In genomic region chr2:58906814-58907516, GRCm38 (mm10) we compare ENCODE assay signal across 9 mouse cellular contexts. TPM values are rescaled to one million over a fixed set of nuclear protein-coding genes. Genes with fewer than 3 reads are reported as not detected.
A peak's percentile ranks its signal among the peaks of the same experiment; 100 is the strongest.
DNase-seq lines count a peak whose midpoint lies in the region; ATAC-seq lines count a peak whose summit lies in the region.
"Had no signal": no experiment of that assay in that cellular context is flagged by ENCODE, and none has a peak within 500 bp of the region (broad histone marks: within the 10 kb centered on the region; RNA-seq: fewer than 3 reads in every experiment).

No protein-coding gene starts in this region.

- intact Hi-C loops in heart, postnatal 36 days (cut with DNase I): no loop called here

- DNase-seq in adrenal gland, postnatal 14 days: peak; percentile 5
- DNase-seq in adrenal gland, postnatal 25 days: no peak
- peak; percentile 58 for DNase-seq in T-cell, adult 2 months (ENCODE audit: low spot score)
- DNase-seq in heart, postnatal 36 days: peak; percentile 1 to 4
- no peak for DNase-seq in layer of hippocampus, adult 11-12 months (ENCODE audit: low spot score)
- no peak for DNase-seq in urinary bladder, postnatal 25 days (ENCODE audit: low spot score)
- no peak for DNase-seq in cerebellum, adult 18-20 months
- DNase-seq: liver, embryonic 13.5 days had no signal

- peak; percentile 82 for ATAC-seq in megakaryocyte progenitor cell, adult 5-6 weeks (replicated peaks; ENCODE audit: poor library complexity)

RNA-seq across cellular contexts. Expression of gene Gm11099, which starts 47.7 kb away (rescaled TPM):
- total RNA-seq in adrenal gland, postnatal 14 days (2021): not detected in 2 replicates
- not detected in 2 replicates for total RNA-seq in adrenal gland, postnatal 25 days (2021)
- total RNA-seq in heart, postnatal 36 days (2021): not detected
- not detected in 2 replicates for total RNA-seq in megakaryocyte progenitor cell, adult 5-6 weeks (2015)
- not detected in 2 replicates for total RNA-seq in megakaryocyte progenitor cell, adult 5-6 weeks (2017)

Comparison
In these comparisons a context has a peak if more than half of its experiments do, and no peak if none do; other contexts are left out.
1. DNase-seq: peak in adrenal gland, postnatal 14 days (single experiment), T-cell, adult 2 months (single experiment) and heart, postnatal 36 days (2 of 2); none in adrenal gland, postnatal 25 days (single experiment), layer of hippocampus, adult 11-12 months (single experiment), urinary bladder, postnatal 25 days (single experiment) and cerebellum, adult 18-20 months (0 of 2).